Mouse (Mus musculus): ENCODE data around the gene Gpc6. TPM values are rescaled to one million over a fixed set of nuclear protein-coding genes. Genes with fewer than 3 reads are reported as not detected.

Gpc6 gene
- total and polyA plus RNA-seq, 3 experiments = not detected

DNA sequence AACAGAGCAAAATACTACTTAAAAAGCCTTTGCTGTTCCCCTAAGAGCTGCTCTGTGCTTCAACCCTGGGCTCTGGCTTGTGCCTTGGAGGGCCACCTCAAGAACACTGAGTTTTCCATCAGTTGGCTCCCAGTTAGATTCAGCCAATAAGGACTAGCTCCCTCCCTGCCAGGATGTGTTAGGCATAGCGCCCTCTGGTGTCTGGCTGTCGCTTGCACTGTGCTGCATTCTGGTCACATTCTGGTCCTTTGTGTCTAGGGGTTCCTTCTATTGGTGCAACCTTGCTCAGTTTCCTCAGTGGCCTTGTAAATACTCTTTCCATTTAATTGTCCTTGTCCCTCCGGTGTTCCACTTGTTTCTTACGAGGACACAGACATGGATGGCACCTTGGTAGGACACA, 1037.3 kb downstream of the Gpc6 start:
- no peaks in the 10 kb centered on the region for H3K36me3 ChIP-seq (ENCODE audit: control insufficient read depth in 1 of 2, insufficient read depth in 2 of 2, low read length in 2 of 2)
- H3K27ac ChIP-seq (ENCODE audit: control insufficient read depth, low read depth, low read length) = no peak overlapping the region
- no peaks in the 10 kb centered on the region for H3K4me1 ChIP-seq (ENCODE audit: control insufficient read depth in 1 of 2, insufficient read depth in 2 of 2, low read length in 2 of 2)
- TF ChIP-seq JUND (IDR thresholded peaks at IDR 0.05; ENCODE audit: low read depth, low read length) (no peak), CTCF (IDR thresholded peaks at IDR 0.05 in 2 of 3, conservative IDR thresholded peaks at IDR 0.05 in 1 of 3; ENCODE audit: control insufficient read depth in 1 of 3, insufficient read depth in 1 of 3, low read depth in 2 of 3, low read length in 3 of 3, poor library complexity in 1 of 3, severe bottlenecking in 1 of 3) (peak in 2 of 3 experiments; percentile 24 to 48; a peak in 5 of 6 replicates)
- no peaks in the 10 kb centered on the region for H3K27me3 ChIP-seq (ENCODE audit: control insufficient read depth in 1 of 2, insufficient read depth in 2 of 2, low read length in 2 of 2)
- no peaks in the 10 kb centered on the region for H3K79me2 ChIP-seq (ENCODE audit: control insufficient read depth, insufficient read depth, low read length, poor library complexity)
- no peaks in the 10 kb centered on the region for H3K9me3 ChIP-seq (replicated peaks; ENCODE audit: insufficient read depth, low read length)
- no peak overlapping the region for H3K4me3 ChIP-seq (ENCODE audit: control insufficient read depth in 1 of 2, insufficient read depth in 1 of 2, low read depth in 2 of 2, low read length in 2 of 2)
- peak; percentile 4 for DNase-seq (ENCODE audit: low read depth, low spot score)
- H3K9ac ChIP-seq (ENCODE audit: control insufficient read depth, low read depth, low read length, poor library complexity, severe bottlenecking) = no peak overlapping the region

DNA sequence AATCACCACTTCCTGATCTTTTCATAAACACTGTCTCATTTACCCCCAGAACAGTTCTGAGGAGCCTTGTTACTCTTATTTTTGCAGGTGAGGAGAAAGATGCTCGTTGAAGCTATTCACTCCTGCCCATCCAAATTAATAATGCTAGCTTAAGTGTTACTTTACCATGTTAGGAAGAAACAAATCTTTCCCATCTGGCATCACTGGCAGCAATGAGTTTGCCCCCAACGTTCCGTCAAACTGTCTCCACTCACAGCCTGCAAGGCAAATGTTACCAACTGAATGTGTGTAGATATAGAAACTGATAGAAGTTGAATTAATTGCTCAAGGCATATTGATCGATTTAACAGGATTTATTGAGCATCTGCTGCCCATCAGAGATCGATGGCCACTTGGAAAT, 1047.5 kb downstream of the Gpc6 start:
- Histone ChIP-seq H3K4me1 (ENCODE audit: control insufficient read depth in 1 of 2, insufficient read depth in 2 of 2, low read length in 2 of 2) (no peaks in the 10 kb centered on the region), H3K4me3 (ENCODE audit: control insufficient read depth in 1 of 2, insufficient read depth in 1 of 2, low read depth in 2 of 2, low read length in 2 of 2) (no peak overlapping the region), H3K36me3 (ENCODE audit: control insufficient read depth in 1 of 2, insufficient read depth in 2 of 2, low read length in 2 of 2) (no peaks in the 10 kb centered on the region), H3K9ac (ENCODE audit: control insufficient read depth, low read depth, low read length, poor library complexity, severe bottlenecking) (no peak overlapping the region), H3K9me3 (replicated peaks; ENCODE audit: insufficient read depth, low read length) (no peaks in the 10 kb centered on the region), H3K27me3 (ENCODE audit: control insufficient read depth in 1 of 2, insufficient read depth in 2 of 2, low read length in 2 of 2) (no peaks in the 10 kb centered on the region), H3K27ac (ENCODE audit: control insufficient read depth, low read depth, low read length) (no peak overlapping the region), H3K79me2 (ENCODE audit: control insufficient read depth, insufficient read depth, low read length, poor library complexity) (no peaks in the 10 kb centered on the region)
- no peak for TF ChIP-seq CHD2 (IDR thresholded peaks at IDR 0.05; ENCODE audit: low read length)
- DNase-seq (ENCODE audit: low read depth, low spot score) = no peak

DNA sequence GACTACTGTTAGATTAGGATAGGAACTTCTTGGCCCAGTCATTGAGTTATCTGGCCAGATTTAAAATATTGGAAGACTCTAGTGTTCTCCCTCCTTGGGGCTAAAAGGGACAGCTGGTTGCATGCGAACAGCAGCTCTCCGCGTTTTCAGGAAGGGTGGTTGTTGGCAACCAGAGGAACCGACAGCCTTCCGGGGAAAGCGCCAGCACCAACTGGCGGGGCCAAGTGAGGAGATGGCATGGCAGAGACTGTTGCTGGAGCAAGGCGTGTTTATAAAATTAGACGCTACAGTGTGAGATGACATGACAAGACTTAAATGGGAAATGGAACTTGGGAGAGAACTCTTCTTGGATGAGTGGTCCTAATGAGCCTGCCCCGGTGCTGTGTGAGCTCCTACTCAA, 1056.4 kb downstream of the Gpc6 start:
- TF ChIP-seq MYB (IDR thresholded peaks at IDR 0.05; ENCODE audit: low read depth, low read length) (no peak), MAZ (IDR thresholded peaks at IDR 0.05; ENCODE audit: low read depth, low read length) (no peak), ETS1 (IDR thresholded peaks at IDR 0.05; ENCODE audit: low read depth, low read length) (no peak), ELF1 (IDR thresholded peaks at IDR 0.05; ENCODE audit: low read depth, low read length) (no peak), JUND (IDR thresholded peaks at IDR 0.05; ENCODE audit: low read depth, low read length) (no peak), RAD21 (IDR thresholded peaks at IDR 0.05; ENCODE audit: low read depth, low read length) (no peak), ZMIZ1 (IDR thresholded peaks at IDR 0.05; ENCODE audit: low read depth, low read length) (no peak), NELFE (IDR thresholded peaks at IDR 0.05; ENCODE audit: low read depth, low read length) (no peak), ZNF384 (IDR thresholded peaks at IDR 0.05; ENCODE audit: low read depth, low read length) (no peak), ZC3H11A (IDR thresholded peaks at IDR 0.05; ENCODE audit: low read depth, low read length) (no peak), MAX (IDR thresholded peaks at IDR 0.05; ENCODE audit: low read length) (no peak), TCF12 (IDR thresholded peaks at IDR 0.05; ENCODE audit: low read depth, low read length) (no peak), USF2 (IDR thresholded peaks at IDR 0.05; ENCODE audit: borderline replicate concordance in 1 of 2, insufficient read depth in 1 of 2, low read depth in 1 of 2, low read length in 2 of 2) (no peak), EP300 (IDR thresholded peaks at IDR 0.05; ENCODE audit: low read depth in 1 of 2, low read length in 2 of 2) (no peak), USF1 (IDR thresholded peaks at IDR 0.05; ENCODE audit: low read depth, low read length) (no peak), BHLHE40 (IDR thresholded peaks at IDR 0.05; ENCODE audit: borderline replicate concordance, low read depth, low read length) (no peak), CHD1 (IDR thresholded peaks at IDR 0.05; ENCODE audit: low read depth, low read length) (no peak)

More for the DNA sequence above, 1056.4 kb downstream of the Gpc6 start:
- Histone ChIP-seq H3K4me3 (ENCODE audit: control insufficient read depth in 1 of 2, insufficient read depth in 1 of 2, low read depth in 2 of 2, low read length in 2 of 2) (no peak overlapping the region), H3K9ac (ENCODE audit: control insufficient read depth, low read depth, low read length, poor library complexity, severe bottlenecking) (no peak overlapping the region), H3K27me3 (ENCODE audit: control insufficient read depth in 1 of 2, insufficient read depth in 2 of 2, low read length in 2 of 2) (no peaks in the 10 kb centered on the region), H3K79me2 (ENCODE audit: control insufficient read depth, insufficient read depth, low read length, poor library complexity) (no peaks in the 10 kb centered on the region), H3K9me3 (replicated peaks; ENCODE audit: insufficient read depth, low read length) (no peaks in the 10 kb centered on the region), H3K4me1 (ENCODE audit: control insufficient read depth in 1 of 2, insufficient read depth in 2 of 2, low read length in 2 of 2) (no peaks in the 10 kb centered on the region), H3K36me3 (ENCODE audit: control insufficient read depth in 1 of 2, insufficient read depth in 2 of 2, low read length in 2 of 2) (no peaks in the 10 kb centered on the region), H3K27ac (ENCODE audit: control insufficient read depth, low read depth, low read length) (no peak overlapping the region)
- no peak for DNase-seq (ENCODE audit: low read depth, low spot score)
